Mouse (Mus musculus) liver, adult 2 months (tissue): Measurements from ENCODE around the gene Suox.

Experiments used
- CTCF ChIP-seq: fragments of 200-500 bp; IDR thresholded peaks from 2 replicates; pipeline ENCODE4 v1.5.1; 2011; ENCODE audit warnings: low read depth, low read length, control low read depth
- POLR2A ChIP-seq: fragments of 200-500 bp; IDR thresholded peaks from 2 replicates; pipeline ENCODE4 v1.6.1; 2011; ENCODE audit warnings: low read length, control low read depth; ENCODE audit not compliant: insufficient read depth; ENCODE audit errors: extremely low read depth

- TF ChIP-seq CTCF (peak; percentile 50; the same call in 1 of the 2 replicates), POLR2A (no peak)
Observed at GRCm38 (mm10) chr10:128674469-128675008, 666 bp upstream of the Suox start.
